Mouse (Mus musculus): ENCODE measurements around the gene Atp6v0a4. TPM values are rescaled to one million over a fixed set of nuclear protein-coding genes. Genes with fewer than 3 reads are reported as not detected.

Gene Atp6v0a4
- polyA plus RNA-seq, 1 experiment from 2014 or later: 0.37 TPM

GRCm38 (mm10) chr6:38159576-38159975 is 35.2 kb upstream of the Atp6v0a4 start:
- no peak for ATAC-seq
- 83% methylated on average over 4 of the region's 4 CpGs for WGBS
- Histone ChIP-seq H3K4me2 (replicated peaks; ENCODE audit: low read depth) (no peak overlapping the region), H3K4me1 (replicated peaks; ENCODE audit: control insufficient read depth, insufficient read depth, low read length) (no peaks in the 10 kb centered on the region), H3K4me3 (ENCODE audit: low read depth, low read length) (no peak overlapping the region), H3K27me3 (replicated peaks; ENCODE audit: control insufficient read depth, insufficient read depth, low read length) (no peaks in the 10 kb centered on the region), H3K9ac (ENCODE audit: low read depth, low read length) (no peak overlapping the region), H3K9me3 (ENCODE audit: control insufficient read depth) (no peaks in the 10 kb centered on the region), H3K36me3 (ENCODE audit: control insufficient read depth, insufficient read depth) (no peaks in the 10 kb centered on the region), H3K27ac (ENCODE audit: low read depth, low read length) (no peak overlapping the region)
- no peak for TF ChIP-seq CTCF (IDR thresholded peaks at IDR 0.05; ENCODE audit: low read depth)

GRCm38 (mm10) chr6:38157925-38158324 is 33.5 kb upstream of the Atp6v0a4 start:
- no peak for TF ChIP-seq CTCF (IDR thresholded peaks at IDR 0.05; ENCODE audit: low read depth)
- no peak overlapping the region for H3K9ac ChIP-seq (ENCODE audit: low read depth, low read length)
- no peaks in the 10 kb centered on the region for H3K4me1 ChIP-seq (replicated peaks; ENCODE audit: control insufficient read depth, insufficient read depth, low read length)
- H3K27ac ChIP-seq (ENCODE audit: low read depth, low read length): no peak overlapping the region
- ATAC-seq: no peak
- H3K4me3 ChIP-seq (ENCODE audit: low read depth, low read length): no peak overlapping the region
- 88% methylated on average over 16 of the region's 16 CpGs for WGBS
- H3K9me3 ChIP-seq (ENCODE audit: control insufficient read depth): no peaks in the 10 kb centered on the region
- no peak overlapping the region for H3K4me2 ChIP-seq (replicated peaks; ENCODE audit: low read depth)
- no peaks in the 10 kb centered on the region for H3K27me3 ChIP-seq (replicated peaks; ENCODE audit: control insufficient read depth, insufficient read depth, low read length)
- no peaks in the 10 kb centered on the region for H3K36me3 ChIP-seq (ENCODE audit: control insufficient read depth, insufficient read depth)

GRCm38 (mm10) chr6:38156204-38156603 is 31.8 kb upstream of the Atp6v0a4 start:
- Histone ChIP-seq H3K9me3 (ENCODE audit: control insufficient read depth) (no peaks in the 10 kb centered on the region), H3K4me1 (replicated peaks; ENCODE audit: control insufficient read depth, insufficient read depth, low read length) (no peaks in the 10 kb centered on the region), H3K4me2 (replicated peaks; ENCODE audit: low read depth) (no peak overlapping the region), H3K9ac (ENCODE audit: low read depth, low read length) (no peak overlapping the region), H3K27ac (ENCODE audit: low read depth, low read length) (no peak overlapping the region), H3K27me3 (replicated peaks; ENCODE audit: control insufficient read depth, insufficient read depth, low read length) (no peaks in the 10 kb centered on the region), H3K4me3 (ENCODE audit: low read depth, low read length) (no peak overlapping the region), H3K36me3 (ENCODE audit: control insufficient read depth, insufficient read depth) (no peaks in the 10 kb centered on the region)
- peak; percentile 41 for TF ChIP-seq CTCF (IDR thresholded peaks at IDR 0.05; ENCODE audit: low read depth)
- no peak for ATAC-seq
- 86% methylated on average over 5 of the region's 5 CpGs for WGBS

- H3K27me3 ChIP-seq (replicated peaks; ENCODE audit: control insufficient read depth, insufficient read depth, low read length): no peaks in the 10 kb centered on the region
- no peak overlapping the region for H3K4me2 ChIP-seq (replicated peaks; ENCODE audit: low read depth)
- H3K9ac ChIP-seq (ENCODE audit: low read depth, low read length): no peak overlapping the region
- H3K4me3 ChIP-seq (ENCODE audit: low read depth, low read length): no peak overlapping the region
- 49% methylated on average over 11 of the region's 11 CpGs for WGBS
- ATAC-seq: no peak
- H3K9me3 ChIP-seq (ENCODE audit: control insufficient read depth): no peaks in the 10 kb centered on the region
- no peak for TF ChIP-seq CTCF (IDR thresholded peaks at IDR 0.05; ENCODE audit: low read depth)
- peaks cover 10% of the 10 kb centered on the region; the same call in 1 of the 2 replicates for H3K36me3 ChIP-seq (ENCODE audit: control insufficient read depth, insufficient read depth)
- H3K27ac ChIP-seq (ENCODE audit: low read depth, low read length): no peak overlapping the region
- no peaks in the 10 kb centered on the region for H3K4me1 ChIP-seq (replicated peaks; ENCODE audit: control insufficient read depth, insufficient read depth, low read length)
Observed at GRCm38 (mm10) chr6:38152305-38152704, 27.9 kb upstream of the Atp6v0a4 start.

- H3K4me3 ChIP-seq (ENCODE audit: low read depth, low read length): no peak overlapping the region
- peaks cover 10% of the 10 kb centered on the region; the same call in 1 of the 2 replicates for H3K36me3 ChIP-seq (ENCODE audit: control insufficient read depth, insufficient read depth)
- H3K27ac ChIP-seq (ENCODE audit: low read depth, low read length): no peak overlapping the region
- ATAC-seq: no peak
- no peaks in the 10 kb centered on the region; the same call in 1 of the 2 replicates for H3K4me1 ChIP-seq (replicated peaks; ENCODE audit: control insufficient read depth, insufficient read depth, low read length)
- WGBS: 89% methylated on average over 19 of the region's 19 CpGs
- H3K4me2 ChIP-seq (replicated peaks; ENCODE audit: low read depth): no peak overlapping the region
- H3K9me3 ChIP-seq (ENCODE audit: control insufficient read depth): no peaks in the 10 kb centered on the region
- H3K9ac ChIP-seq (ENCODE audit: low read depth, low read length): no peak overlapping the region
- H3K27me3 ChIP-seq (replicated peaks; ENCODE audit: control insufficient read depth, insufficient read depth, low read length): no peaks in the 10 kb centered on the region
- TF ChIP-seq CTCF (IDR thresholded peaks at IDR 0.05; ENCODE audit: low read depth): no peak
Observed at GRCm38 (mm10) chr6:38149483-38149882, 25.1 kb upstream of the Atp6v0a4 start.

- no peak overlapping the region for H3K4me2 ChIP-seq (replicated peaks; ENCODE audit: low read depth)
- peaks cover 10% of the 10 kb centered on the region; the same call in 1 of the 2 replicates for H3K36me3 ChIP-seq (ENCODE audit: control insufficient read depth, insufficient read depth)
- no peak overlapping the region for H3K9ac ChIP-seq (ENCODE audit: low read depth, low read length)
- no peak overlapping the region for H3K27ac ChIP-seq (ENCODE audit: low read depth, low read length)
- WGBS: 93% methylated on average over 10 of the region's 10 CpGs
- TF ChIP-seq CTCF (IDR thresholded peaks at IDR 0.05; ENCODE audit: low read depth): no peak
- H3K9me3 ChIP-seq (ENCODE audit: control insufficient read depth): no peaks in the 10 kb centered on the region
- no peak for ATAC-seq
- no peaks in the 10 kb centered on the region; the same call in 1 of the 2 replicates for H3K4me1 ChIP-seq (replicated peaks; ENCODE audit: control insufficient read depth, insufficient read depth, low read length)
- H3K4me3 ChIP-seq (ENCODE audit: low read depth, low read length): no peak overlapping the region
- H3K27me3 ChIP-seq (replicated peaks; ENCODE audit: control insufficient read depth, insufficient read depth, low read length): no peaks in the 10 kb centered on the region
Observed at GRCm38 (mm10) chr6:38148626-38149025, 24.2 kb upstream of the Atp6v0a4 start.

GRCm38 (mm10) chr6:38147301-38147700 is 22.9 kb upstream of the Atp6v0a4 start:
- ATAC-seq: no peak
- H3K9ac ChIP-seq (ENCODE audit: low read depth, low read length): no peak overlapping the region
- WGBS: 90% methylated on average over 5 of the region's 5 CpGs

More at GRCm38 (mm10) chr6:38147301-38147700, 22.9 kb upstream of the Atp6v0a4 start:
- TF ChIP-seq CTCF (IDR thresholded peaks at IDR 0.05; ENCODE audit: low read depth): no peak
- H3K36me3 ChIP-seq (ENCODE audit: control insufficient read depth, insufficient read depth): peaks cover 10% of the 10 kb centered on the region; the same call in 1 of the 2 replicates
- H3K4me3 ChIP-seq (ENCODE audit: low read depth, low read length): no peak overlapping the region
- no peaks in the 10 kb centered on the region for H3K27me3 ChIP-seq (replicated peaks; ENCODE audit: control insufficient read depth, insufficient read depth, low read length)
- no peak overlapping the region for H3K27ac ChIP-seq (ENCODE audit: low read depth, low read length)
- H3K9me3 ChIP-seq (ENCODE audit: control insufficient read depth): no peaks in the 10 kb centered on the region
- H3K4me2 ChIP-seq (replicated peaks; ENCODE audit: low read depth): no peak overlapping the region
- H3K4me1 ChIP-seq (replicated peaks; ENCODE audit: control insufficient read depth, insufficient read depth, low read length): no peaks in the 10 kb centered on the region; the same call in 1 of the 2 replicates

Data from intestine, postnatal 0 days (tissue).